Mouse (Mus musculus): ENCODE results near the gene Aspdh. TPM values are rescaled to one million over a fixed set of nuclear protein-coding genes. Genes with fewer than 3 reads are reported as not detected.

The Aspdh gene
- total and polyA plus RNA-seq, 3 experiments, result 1.3 to 2.4 (median 1.5) TPM

GRCm38 (mm10) chr7:44437933-44438332 is 27.3 kb upstream of the Aspdh start:
- Histone ChIP-seq H3K36me3 (ENCODE audit: control insufficient read depth, insufficient read depth, low read length) (no peaks in the 10 kb centered on the region), H3K4me3 (no peak overlapping the region), H3K27ac (no peak overlapping the region), H3K27me3 (ENCODE audit: control insufficient read depth, insufficient read depth, low read length) (peaks cover 2% of the 10 kb centered on the region; the same call in 1 of the 2 replicates), H3K79me2 (replicated peaks; ENCODE audit: control insufficient read depth, insufficient read depth, low read length) (no peaks in the 10 kb centered on the region), H3K9ac (ENCODE audit: low read depth, low read length) (no peak overlapping the region), H3K4me1 (ENCODE audit: control insufficient read depth, insufficient read depth, low read length) (no peaks in the 10 kb centered on the region)
- 70% methylated on average over 8 of the region's 8 CpGs for WGBS
- DNase-seq, result no peak
- intact Hi-C loops (cut with DNase I), result no loop called here
- TF ChIP-seq CTCF (IDR thresholded peaks at IDR 0.05) (no peak), EP300 (IDR thresholded peaks at IDR 0.05; ENCODE audit: insufficient read depth, low read depth, low read length) (no peak), POLR2A (IDR thresholded peaks at IDR 0.05; ENCODE audit: insufficient read depth, low read depth, low read length) (no peak)

- peaks cover 2% of the 10 kb centered on the region; the same call in 1 of the 2 replicates for H3K27me3 ChIP-seq (ENCODE audit: control insufficient read depth, insufficient read depth, low read length)
- TF ChIP-seq CTCF (IDR thresholded peaks at IDR 0.05), result no peak
- no peak for TF ChIP-seq EP300 (IDR thresholded peaks at IDR 0.05; ENCODE audit: insufficient read depth, low read depth, low read length)
- no peak for TF ChIP-seq POLR2A (IDR thresholded peaks at IDR 0.05; ENCODE audit: insufficient read depth, low read depth, low read length)
- no peaks in the 10 kb centered on the region for H3K79me2 ChIP-seq (replicated peaks; ENCODE audit: control insufficient read depth, insufficient read depth, low read length)
- H3K4me3 ChIP-seq, result no peak overlapping the region
- no peak for DNase-seq
- no peaks in the 10 kb centered on the region for H3K4me1 ChIP-seq (ENCODE audit: control insufficient read depth, insufficient read depth, low read length)
- intact Hi-C loops (cut with DNase I), result no loop called here
- H3K9ac ChIP-seq (ENCODE audit: low read depth, low read length), result no peak overlapping the region
- no peak overlapping the region for H3K27ac ChIP-seq
- H3K36me3 ChIP-seq (ENCODE audit: control insufficient read depth, insufficient read depth, low read length), result no peaks in the 10 kb centered on the region
- 63% methylated on average over 2 of the region's 2 CpGs for WGBS
Observed at GRCm38 (mm10) chr7:44439696-44440095, 25.5 kb upstream of the Aspdh start.

GRCm38 (mm10) chr7:44440479-44440878 is 24.7 kb upstream of the Aspdh start:
- H3K27me3 ChIP-seq (ENCODE audit: control insufficient read depth, insufficient read depth, low read length), result peaks cover 2% of the 10 kb centered on the region; the same call in 1 of the 2 replicates
- no peaks in the 10 kb centered on the region for H3K4me1 ChIP-seq (ENCODE audit: control insufficient read depth, insufficient read depth, low read length)
- WGBS, result 70% methylated on average over 1 of the region's 1 CpGs
- H3K79me2 ChIP-seq (replicated peaks; ENCODE audit: control insufficient read depth, insufficient read depth, low read length), result no peaks in the 10 kb centered on the region
- no peak overlapping the region for H3K27ac ChIP-seq
- H3K9ac ChIP-seq (ENCODE audit: low read depth, low read length), result no peak overlapping the region
- intact Hi-C loops (cut with DNase I), result no loop called here
- no peak overlapping the region for H3K4me3 ChIP-seq
- no peaks in the 10 kb centered on the region for H3K36me3 ChIP-seq (ENCODE audit: control insufficient read depth, insufficient read depth, low read length)
- DNase-seq, result no peak
- TF ChIP-seq EP300 (IDR thresholded peaks at IDR 0.05; ENCODE audit: insufficient read depth, low read depth, low read length) (no peak), CTCF (IDR thresholded peaks at IDR 0.05) (no peak), POLR2A (IDR thresholded peaks at IDR 0.05; ENCODE audit: insufficient read depth, low read depth, low read length) (no peak)

- no peak for TF ChIP-seq EP300 (IDR thresholded peaks at IDR 0.05; ENCODE audit: insufficient read depth, low read depth, low read length)
- TF ChIP-seq POLR2A (IDR thresholded peaks at IDR 0.05; ENCODE audit: insufficient read depth, low read depth, low read length), result no peak
- no peak for TF ChIP-seq CTCF (IDR thresholded peaks at IDR 0.05)
- intact Hi-C loops (cut with DNase I), result no loop called here
- peaks cover 2% of the 10 kb centered on the region; the same call in 1 of the 2 replicates for H3K27me3 ChIP-seq (ENCODE audit: control insufficient read depth, insufficient read depth, low read length)
- no peaks in the 10 kb centered on the region for H3K36me3 ChIP-seq (ENCODE audit: control insufficient read depth, insufficient read depth, low read length)
- no peak for DNase-seq
- H3K9ac ChIP-seq (ENCODE audit: low read depth, low read length), result no peak overlapping the region
- H3K4me3 ChIP-seq, result no peak overlapping the region
- no peak overlapping the region for H3K27ac ChIP-seq
- no peaks in the 10 kb centered on the region for H3K79me2 ChIP-seq (replicated peaks; ENCODE audit: control insufficient read depth, insufficient read depth, low read length)
- 29% methylated on average over 1 of the region's 1 CpGs for WGBS
- H3K4me1 ChIP-seq (ENCODE audit: control insufficient read depth, insufficient read depth, low read length), result no peaks in the 10 kb centered on the region
Observed at GRCm38 (mm10) chr7:44441180-44441579, 24.0 kb upstream of the Aspdh start.

- Histone ChIP-seq H3K4me3 (peak overlapping the region; percentile 29; the same call in 1 of the 2 replicates), H3K27ac (peak overlapping the region; percentile 52), H3K36me3 (ENCODE audit: control insufficient read depth, insufficient read depth, low read length) (no peaks in the 10 kb centered on the region), H3K4me1 (ENCODE audit: control insufficient read depth, insufficient read depth, low read length) (no peaks in the 10 kb centered on the region), H3K79me2 (replicated peaks; ENCODE audit: control insufficient read depth, insufficient read depth, low read length) (no peaks in the 10 kb centered on the region), H3K9ac (ENCODE audit: low read depth, low read length) (peak overlapping the region; percentile 71), H3K27me3 (ENCODE audit: control insufficient read depth, insufficient read depth, low read length) (peaks cover 2% of the 10 kb centered on the region; the same call in 1 of the 2 replicates)
- intact Hi-C loops (cut with DNase I), result no loop called here
- no peak for DNase-seq
- TF ChIP-seq CTCF (IDR thresholded peaks at IDR 0.05) (no peak), POLR2A (IDR thresholded peaks at IDR 0.05; ENCODE audit: insufficient read depth, low read depth, low read length) (peak; percentile 46; the same call in 1 of the 2 replicates)
- WGBS, result 3% methylated on average over 14 of the region's 14 CpGs
Observed at GRCm38 (mm10) chr7:44441648-44442109, 23.5 kb upstream of the Aspdh start.

GRCm38 (mm10) chr7:44442407-44442821 is 22.8 kb upstream of the Aspdh start:
- no peaks in the 10 kb centered on the region for H3K79me2 ChIP-seq (replicated peaks; ENCODE audit: control insufficient read depth, insufficient read depth, low read length)
- H3K27ac ChIP-seq, result peak overlapping the region; percentile 52
- intact Hi-C loops (cut with DNase I), result no loop called here
- no peak for TF ChIP-seq CTCF (IDR thresholded peaks at IDR 0.05)
- no peak for TF ChIP-seq EP300 (IDR thresholded peaks at IDR 0.05; ENCODE audit: insufficient read depth, low read depth, low read length)
- no peak for TF ChIP-seq POLR2A (IDR thresholded peaks at IDR 0.05; ENCODE audit: insufficient read depth, low read depth, low read length)
- no peaks in the 10 kb centered on the region for H3K36me3 ChIP-seq (ENCODE audit: control insufficient read depth, insufficient read depth, low read length)
- H3K4me1 ChIP-seq (ENCODE audit: control insufficient read depth, insufficient read depth, low read length), result no peaks in the 10 kb centered on the region
- WGBS, result under 1% methylated on average over 14 of the region's 14 CpGs
- no peak for DNase-seq
- peak overlapping the region; percentile 71; the same call in 1 of the 2 replicates for H3K9ac ChIP-seq (ENCODE audit: low read depth, low read length)
- peaks cover 2% of the 10 kb centered on the region; the same call in 1 of the 2 replicates for H3K27me3 ChIP-seq (ENCODE audit: control insufficient read depth, insufficient read depth, low read length)
- H3K4me3 ChIP-seq, result peak overlapping the region; percentile 29

All from heart, adult 2 months (tissue).